In the genomic region with DNA sequence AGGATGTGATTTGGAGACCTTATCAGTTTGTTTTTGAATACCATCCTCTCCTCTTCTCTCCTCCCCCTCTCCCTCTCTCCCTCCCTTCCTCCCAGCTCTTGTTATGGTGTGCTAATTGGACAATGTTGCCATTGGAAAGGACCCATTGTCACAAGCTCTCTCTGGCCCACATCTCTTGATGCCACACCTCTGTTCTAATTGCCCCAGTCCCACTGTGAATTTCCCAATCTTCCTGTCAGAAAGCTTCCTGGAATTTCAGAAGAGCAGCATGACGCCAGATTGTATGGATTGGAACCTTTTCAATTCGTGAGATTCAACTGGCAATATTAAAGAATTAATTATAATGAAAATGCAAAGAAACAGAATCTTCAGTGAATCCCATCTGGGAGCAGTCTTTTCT, we compare ENCODE assay signal across 22 mouse cellular contexts.
"Had no signal": no experiment of that assay in that cellular context is flagged by ENCODE, and none has a peak within 500 bp of the region (broad histone marks: within the 10 kb centered on the region; RNA-seq: fewer than 3 reads in every experiment).

No protein-coding gene starts in this region.

- H3K27ac ChIP-seq: kidney, postnatal 0 days; layer of hippocampus, adult 2 months; limb, embryonic 10.5 days; limb, embryonic 13.5 days; liver, embryonic 12.5 days; liver, embryonic 15.5 days; lung, embryonic 15.5 days; midbrain, embryonic 10.5 days; midbrain, embryonic 13.5 days; stomach, embryonic 15.5 days had no signal

- H3K9me3 ChIP-seq: limb, embryonic 10.5 days; limb, embryonic 13.5 days; liver, embryonic 12.5 days; liver, embryonic 15.5 days; lung, embryonic 15.5 days; megakaryocyte, embryonic 14.5 days; midbrain, embryonic 10.5 days; midbrain, embryonic 13.5 days; stomach, embryonic 15.5 days had no signal

- H3K9ac ChIP-seq: limb, embryonic 13.5 days; liver, embryonic 12.5 days; liver, embryonic 15.5 days; lung, embryonic 15.5 days; midbrain, embryonic 13.5 days; stomach, embryonic 15.5 days had no signal

- H3K27me3 ChIP-seq: limb, embryonic 13.5 days; liver, embryonic 12.5 days; liver, embryonic 15.5 days; lung, embryonic 15.5 days; megakaryocyte, embryonic 14.5 days; midbrain, embryonic 13.5 days; stomach, embryonic 15.5 days had no signal

- H3K36me3 ChIP-seq: limb, embryonic 10.5 days; limb, embryonic 13.5 days; liver, embryonic 12.5 days; liver, embryonic 15.5 days; lung, embryonic 15.5 days; midbrain, embryonic 10.5 days; midbrain, embryonic 13.5 days; stomach, embryonic 15.5 days had no signal

- ATAC-seq: liver, embryonic 12.5 days; midbrain, embryonic 13.5 days; midbrain, embryonic 16.5 days had no signal

- H3K4me2 ChIP-seq: limb, embryonic 13.5 days; liver, embryonic 12.5 days; liver, embryonic 15.5 days; lung, embryonic 15.5 days; midbrain, embryonic 13.5 days; stomach, embryonic 15.5 days had no signal

- H3K4me3 ChIP-seq: layer of hippocampus, adult 2 months; limb, embryonic 10.5 days; limb, embryonic 13.5 days; liver, embryonic 12.5 days; liver, embryonic 15.5 days; lung, embryonic 15.5 days; megakaryocyte, embryonic 14.5 days; midbrain, embryonic 10.5 days; midbrain, embryonic 13.5 days; myocyte; stomach, embryonic 15.5 days had no signal

- DNase-seq: kidney, postnatal 25 days; layer of hippocampus, adult 9-11 months; liver; lung, adult 18-20 months; lung, postnatal 10 days; lung, postnatal 36 days; right cerebral cortex, postnatal 25 days; spleen, adult 18-20 months; thymus, postnatal 36 days had no signal

- H3K4me1 ChIP-seq: limb, embryonic 10.5 days; limb, embryonic 13.5 days; liver, embryonic 12.5 days; liver, embryonic 15.5 days; lung, embryonic 15.5 days; megakaryocyte, embryonic 14.5 days; midbrain, embryonic 10.5 days; midbrain, embryonic 13.5 days; stomach, embryonic 15.5 days had no signal
